Mouse (Mus musculus) small intestine, adult 2 months (tissue): ENCODE results near the gene Calml4. TPM values are rescaled to one million over a fixed set of nuclear protein-coding genes. Genes with fewer than 3 reads are reported as not detected.

Experiments
- H3K27ac ChIP-seq: fragments of 200-500 bp; 2 replicates; pipeline ENCODE4 v1.5.1; 2012; ENCODE audit warnings: low read depth, low read length, control low read depth, inconsistent platforms; ENCODE audit not compliant: insufficient read depth
- H3K27me3 ChIP-seq: fragments of 200-500 bp; 2 replicates; pipeline ENCODE4 v1.6.1; 2012; ENCODE audit warnings: mild to moderate bottlenecking, moderate library complexity, low read length, inconsistent platforms; ENCODE audit not compliant: control insufficient read depth, insufficient read depth
- H3K36me3 ChIP-seq: fragments of 200-500 bp; 2 replicates; pipeline ENCODE4 v1.6.1; 2012; ENCODE audit warnings: mild to moderate bottlenecking, low read length, control low read depth, inconsistent platforms; ENCODE audit not compliant: control insufficient read depth, insufficient read depth
- H3K4me1 ChIP-seq: fragments of 200-500 bp; 2 replicates; pipeline ENCODE4 v1.6.1; 2012; ENCODE audit warnings: low read length, inconsistent platforms, mixed read lengths; ENCODE audit not compliant: control insufficient read depth, insufficient read depth, insufficient read length
- H3K4me3 ChIP-seq: fragments of 200-500 bp; 2 replicates; pipeline ENCODE4 v1.5.1; 2012; ENCODE audit warnings: low read depth, mild to moderate bottlenecking, control low read depth, inconsistent platforms, low read length, moderate library complexity
- CTCF ChIP-seq: fragments of 200-500 bp; IDR thresholded peaks from 2 replicates; pipeline ENCODE4 v1.5.1; 2012; ENCODE audit warnings: low read depth, mild to moderate bottlenecking, control low read depth, inconsistent platforms, low read length, moderate library complexity, mixed read lengths; ENCODE audit not compliant: insufficient replicate concordance, insufficient read length; ENCODE audit errors: extremely low read depth
- POLR2A ChIP-seq: fragments of 200-500 bp; IDR thresholded peaks from 2 replicates; pipeline ENCODE4 v1.6.1; 2012; ENCODE audit warnings: low read depth, mild to moderate bottlenecking, control low read depth, inconsistent platforms, low read length, moderate library complexity
- WGBS: fragments of 180-500 bp; shearing (Covaris S2); methylation state at CpG from one replicate; pipeline ENCODE4 v1.1.7; 2018; 5-methylcytosine and 5-hydroxymethylcytosine counted together
- polyA plus RNA-seq: library from polyadenylated mRNA; depleted of rRNA; stranded (reverse); fragments of >200 nt; gene quantifications from 2 replicates; pipeline ENCODE4 v1.2.3, GENCODE M21; 2012

Gene Calml4
- polyA plus RNA-seq, 1 experiment: 101 TPM

DNA sequence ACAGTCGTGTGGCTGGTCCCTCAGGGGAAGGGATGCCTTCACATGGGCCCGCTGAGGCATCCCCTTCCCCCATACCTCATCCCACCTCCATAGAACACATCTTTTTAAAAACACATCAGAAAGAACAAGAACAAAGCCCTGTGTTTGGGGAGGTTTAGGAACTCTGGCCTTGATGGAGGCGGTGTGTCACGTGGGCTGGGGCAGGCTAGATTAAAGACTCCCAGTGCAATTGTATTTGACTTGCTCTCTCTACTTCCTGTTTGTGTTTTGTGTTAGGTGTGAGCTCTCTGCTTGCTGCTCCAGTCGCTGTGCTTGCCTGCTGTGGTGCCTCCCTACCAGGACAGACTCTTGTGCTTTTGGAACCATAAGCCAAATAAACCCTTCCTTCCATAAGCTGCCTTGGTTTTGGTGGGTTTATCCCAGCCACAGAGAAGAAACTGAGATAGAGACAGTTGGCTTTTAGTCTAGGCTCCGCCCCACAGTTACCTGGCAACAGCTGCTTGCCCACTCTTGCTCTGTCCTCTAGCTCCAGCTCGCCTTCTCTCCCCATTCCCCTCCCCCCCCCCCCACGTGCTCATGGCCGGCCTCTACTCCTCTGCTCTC lies 32.0 kb upstream of the Calml4 start:
- no peak for TF ChIP-seq CTCF
- no peak for TF ChIP-seq POLR2A
- H3K36me3 ChIP-seq: no peaks in the 10 kb centered on the region
- H3K27me3 ChIP-seq: no peaks in the 10 kb centered on the region
- no peaks in the 10 kb centered on the region; the same call in 1 of the 2 replicates for H3K4me1 ChIP-seq
- no peak overlapping the region for H3K4me3 ChIP-seq
- WGBS: 34% methylated on average over 9 of the region's 9 CpGs
- H3K27ac ChIP-seq: no peak overlapping the region

DNA sequence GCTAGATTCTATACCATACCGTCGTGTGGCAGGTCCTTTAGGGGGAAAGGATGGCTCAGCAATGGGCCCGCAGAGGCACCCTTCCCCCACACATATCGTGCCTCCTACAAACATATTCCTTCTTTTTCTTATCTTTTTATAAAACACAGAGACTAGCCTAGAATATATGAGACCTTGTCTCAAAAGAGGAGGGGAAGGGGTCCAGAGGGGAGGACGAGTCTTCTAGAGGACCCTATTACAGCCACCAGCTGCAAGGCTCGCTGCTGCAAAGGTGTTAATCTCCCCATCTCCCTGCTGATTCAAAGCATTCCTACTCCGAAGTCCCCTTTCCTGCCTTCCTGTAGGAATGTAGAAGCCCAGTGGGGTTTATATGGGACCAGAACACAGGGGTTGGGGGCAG lies 31.4 kb upstream of the Calml4 start:
- no peak for TF ChIP-seq CTCF
- no peak for TF ChIP-seq POLR2A
- Histone ChIP-seq H3K4me1 (no peaks in the 10 kb centered on the region; the same call in 1 of the 2 replicates), H3K4me3 (no peak overlapping the region), H3K27me3 (no peaks in the 10 kb centered on the region), H3K27ac (no peak overlapping the region), H3K36me3 (no peaks in the 10 kb centered on the region)
- 59% methylated on average over 7 of the region's 7 CpGs for WGBS

DNA sequence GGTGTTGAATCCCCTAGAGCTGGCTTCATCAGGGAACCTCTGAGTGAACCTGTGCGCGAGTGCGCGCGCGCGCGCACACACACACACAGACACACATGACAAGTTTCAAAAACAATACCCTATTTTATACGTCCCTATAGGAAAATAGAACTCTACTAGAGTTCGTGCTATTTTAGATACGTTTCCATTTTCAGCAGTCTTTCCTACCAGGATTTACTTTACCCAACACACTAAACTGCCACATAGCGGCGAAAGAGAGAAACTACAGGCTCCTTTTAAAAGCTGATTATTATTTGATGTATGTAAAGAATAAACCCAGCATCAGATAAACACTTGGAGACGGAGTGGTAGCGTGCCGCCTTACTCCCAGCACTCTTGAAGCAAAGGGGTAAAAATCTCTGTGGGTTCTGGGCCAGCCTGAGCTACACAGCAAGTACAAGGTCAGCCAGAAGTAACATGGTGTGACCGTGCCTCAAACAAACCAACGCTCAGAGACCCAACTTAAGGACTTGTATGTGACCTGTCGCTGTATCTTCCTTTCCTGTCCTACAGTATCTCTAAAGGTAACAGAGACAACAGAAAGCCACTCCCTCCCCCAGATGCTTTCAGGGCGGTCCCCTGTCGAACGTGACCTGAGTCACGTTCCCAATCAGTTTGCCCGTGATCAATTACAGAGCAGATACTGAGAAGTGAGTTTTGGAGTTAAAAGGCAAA lies 29.8 kb upstream of the Calml4 start:
- peak; percentile 15; the same call in 1 of the 2 replicates for TF ChIP-seq CTCF
- TF ChIP-seq POLR2A: no peak
- Histone ChIP-seq H3K4me3 (peak overlapping the region; percentile 47), H3K27ac (no peak overlapping the region), H3K36me3 (no peaks in the 10 kb centered on the region), H3K27me3 (no peaks in the 10 kb centered on the region), H3K4me1 (no peaks in the 10 kb centered on the region; the same call in 1 of the 2 replicates)
- WGBS: 6% methylated on average over 24 of the region's 24 CpGs

DNA sequence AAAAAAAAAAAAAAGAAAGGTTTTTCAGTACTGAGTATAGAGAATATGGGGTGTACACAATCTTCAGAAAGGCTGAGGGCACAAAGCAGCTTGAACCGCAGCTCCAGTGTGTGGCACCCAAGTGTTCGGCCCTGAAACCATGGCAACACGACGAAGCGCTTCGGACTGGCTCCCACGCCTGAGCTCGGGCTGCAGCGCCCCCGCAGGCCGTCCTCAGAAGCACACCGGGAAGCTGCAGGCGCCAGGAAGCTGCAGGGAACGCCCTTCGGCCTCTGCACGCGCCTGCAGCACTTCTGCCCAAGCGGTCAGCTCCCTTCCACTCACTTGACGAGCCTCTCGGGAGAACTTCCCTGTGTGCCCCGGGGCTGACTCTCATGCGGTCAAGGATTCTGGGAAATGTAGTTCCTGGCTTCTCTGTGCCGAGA lies 29.2 kb upstream of the Calml4 start:
- Histone ChIP-seq H3K27me3 (no peaks in the 10 kb centered on the region), H3K4me3 (peak overlapping the region; percentile 47), H3K27ac (no peak overlapping the region), H3K36me3 (no peaks in the 10 kb centered on the region), H3K4me1 (no peaks in the 10 kb centered on the region; the same call in 1 of the 2 replicates)
- under 1% methylated on average over 23 of the region's 23 CpGs for WGBS
- TF ChIP-seq POLR2A (no peak), CTCF (peak; percentile 78)

DNA sequence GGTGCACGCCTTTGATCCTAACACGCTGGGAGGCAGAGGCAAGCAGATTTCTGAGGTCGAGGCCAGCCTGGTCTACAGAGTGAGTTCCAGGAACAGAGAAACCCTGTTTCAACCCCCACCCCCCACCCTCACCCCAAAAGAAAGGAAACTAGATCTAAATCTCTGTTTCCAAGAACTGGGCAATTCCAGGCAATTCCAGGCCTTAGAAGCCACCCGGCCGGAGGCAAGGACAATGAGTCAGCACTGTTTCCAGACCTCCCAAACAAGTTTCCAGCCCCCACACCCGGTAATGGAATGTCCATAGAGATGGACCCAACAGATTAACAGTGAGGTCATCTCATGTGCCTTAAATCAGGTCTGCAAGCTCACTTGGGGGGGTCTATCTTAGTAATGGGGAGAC lies 28.0 kb upstream of the Calml4 start:
- no peak for TF ChIP-seq POLR2A
- no peak for TF ChIP-seq CTCF
- 82% methylated on average over 6 of the region's 6 CpGs for WGBS
- H3K27me3 ChIP-seq: no peaks in the 10 kb centered on the region

DNA sequence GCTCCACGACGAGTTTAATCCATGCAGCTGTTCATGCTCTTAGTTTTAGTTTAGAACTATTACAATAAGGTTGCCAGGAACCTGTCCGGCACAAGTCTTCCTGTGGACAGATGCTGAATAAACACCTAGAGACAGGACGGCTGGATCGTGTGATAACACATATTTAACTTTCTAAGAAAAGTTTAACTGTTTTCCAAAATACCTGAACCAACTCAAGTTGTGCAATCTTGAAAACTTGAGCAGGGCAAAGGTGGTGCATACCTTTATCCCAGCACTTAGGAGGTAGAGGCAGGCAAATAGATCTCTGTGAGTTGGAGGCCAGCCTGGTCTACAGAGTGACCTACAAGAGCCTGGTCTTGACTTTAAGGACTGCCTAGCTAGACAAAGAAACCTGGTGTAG lies 23.0 kb upstream of the Calml4 start:
- Histone ChIP-seq H3K4me1 (peaks cover 15% of the 10 kb centered on the region; the same call in 1 of the 2 replicates), H3K4me3 (no peak overlapping the region), H3K36me3 (no peaks in the 10 kb centered on the region), H3K27ac (no peak overlapping the region), H3K27me3 (no peaks in the 10 kb centered on the region)
- no peak for TF ChIP-seq CTCF
- TF ChIP-seq POLR2A: no peak
- 74% methylated on average over 5 of the region's 5 CpGs for WGBS

More for the DNA sequence above, 28.0 kb upstream of the Calml4 start:
- no peak overlapping the region for H3K4me3 ChIP-seq
- H3K4me1 ChIP-seq: no peaks in the 10 kb centered on the region; the same call in 1 of the 2 replicates
- no peak overlapping the region for H3K27ac ChIP-seq
- H3K36me3 ChIP-seq: no peaks in the 10 kb centered on the region
